In the genomic region with DNA sequence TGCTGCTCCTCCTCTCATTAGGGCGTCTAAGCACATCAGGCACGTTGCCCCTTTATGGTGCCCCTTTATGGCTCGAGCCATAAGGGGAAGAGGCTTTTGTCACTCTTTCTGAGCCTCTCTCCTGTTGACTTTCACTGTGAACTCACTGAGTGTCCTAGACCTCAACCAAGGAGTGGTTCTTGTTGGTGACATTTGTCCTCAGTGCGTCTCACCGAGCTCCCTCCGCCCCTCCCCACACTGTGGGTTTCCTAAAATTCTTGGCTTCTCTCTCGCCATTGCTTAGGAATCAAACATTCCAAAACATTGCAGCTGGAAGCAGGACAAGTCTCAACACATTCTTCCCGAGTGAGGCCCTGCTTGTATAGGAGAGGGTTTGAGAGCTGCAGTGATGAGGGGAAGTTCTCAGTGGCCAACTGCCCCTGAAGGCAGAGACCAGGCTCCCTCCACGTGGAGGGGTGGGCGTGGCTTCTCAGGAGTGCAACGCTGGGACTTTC, we compare ENCODE assay signal across 8 mouse cellular contexts. TPM values are rescaled to one million over a fixed set of nuclear protein-coding genes. Genes with fewer than 3 reads are reported as not detected.
DNase-seq lines count a peak whose midpoint lies in the region; ATAC-seq and TF ChIP-seq lines count a peak whose summit lies in the region.

No protein-coding gene starts in this region.

- no peak overlapping the region for H3K9ac ChIP-seq in liver, adult 2 months (ENCODE audit: low read depth, low read length)
- no peak overlapping the region for H3K9ac ChIP-seq in liver, embryonic 12.5 days
- H3K9ac ChIP-seq in embryonic facial prominence, embryonic 13.5 days, result no peak overlapping the region
- H3K9ac ChIP-seq in intestine, embryonic 14.5 days (ENCODE audit: low read length), result no peak overlapping the region
- H3K9ac ChIP-seq in midbrain, embryonic 16.5 days (ENCODE audit: low read depth, low read length), result no peak overlapping the region

- H3K4me3 ChIP-seq in liver, adult 2 months (ENCODE audit: insufficient read depth, low read depth, low read length), result no peak overlapping the region
- no peak overlapping the region for H3K4me3 ChIP-seq in liver, embryonic 12.5 days
- H3K4me3 ChIP-seq in embryonic facial prominence, embryonic 13.5 days, result no peak overlapping the region
- no peak overlapping the region for H3K4me3 ChIP-seq in intestine, embryonic 14.5 days (ENCODE audit: low read depth, low read length)
- no peak overlapping the region for H3K4me3 ChIP-seq in midbrain, embryonic 16.5 days (ENCODE audit: low read depth, low read length)

- H3K79me2 ChIP-seq in liver, adult 2 months (ENCODE audit: control insufficient read depth, insufficient read depth, low read length), result peaks cover 5% of the 10 kb centered on the region; the same call in 1 of the 2 replicates

- H3K27ac ChIP-seq in liver, adult 2 months (replicated peaks; ENCODE audit: insufficient read depth, low read depth, low read length), result no peak overlapping the region
- H3K27ac ChIP-seq in liver, embryonic 12.5 days, result no peak overlapping the region
- H3K27ac ChIP-seq in embryonic facial prominence, embryonic 13.5 days, result peak overlapping the region; percentile 55; the same call in 1 of the 2 replicates
- H3K27ac ChIP-seq in intestine, embryonic 14.5 days (ENCODE audit: low read depth), result peak overlapping the region; percentile 43; the same call in 1 of the 2 replicates
- no peak overlapping the region for H3K27ac ChIP-seq in midbrain, embryonic 16.5 days (ENCODE audit: low read length)

- ATAC-seq in liver, embryonic 12.5 days, result no peak; the same call in 1 of the 2 replicates
- no peak for ATAC-seq in embryonic facial prominence, embryonic 13.5 days (ENCODE audit: insufficient number of reproducible peaks, insufficient read depth, low FRiP score, low TSS enrichment, low read depth)
- ATAC-seq in intestine, embryonic 14.5 days (replicated peaks; ENCODE audit: low FRiP score, low TSS enrichment, low read depth), result 0 out of 2 replicates have a peak, but pooled peaks have one; percentile 27
- ATAC-seq in midbrain, embryonic 16.5 days, result 0 out of 2 replicates have a peak, but pooled peaks have one; percentile 19

- no peak overlapping the region for H3K4me2 ChIP-seq in liver, embryonic 12.5 days
- H3K4me2 ChIP-seq in embryonic facial prominence, embryonic 13.5 days, result peak overlapping the region; percentile 9; the same call in 1 of the 2 replicates
- no peak overlapping the region for H3K4me2 ChIP-seq in intestine, embryonic 14.5 days (ENCODE audit: low read length)
- H3K4me2 ChIP-seq in midbrain, embryonic 16.5 days (ENCODE audit: low read length), result no peak overlapping the region

- TF ChIP-seq CTCF in liver, adult 2 months (IDR thresholded peaks at IDR 0.05; ENCODE audit: low read depth, low read length), result no peak

- no peak for TF ChIP-seq POLR2A in liver, adult 2 months (IDR thresholded peaks at IDR 0.05; ENCODE audit: extremely low read depth, insufficient read depth, low read length)

- WGBS in liver, adult 2 months, result 66% methylated on average over 11 of the region's 11 CpGs
- WGBS in liver, embryonic 12.5 days (ENCODE audit: insufficient replicate concordance), result 45% methylated on average over 11 of the region's 11 CpGs
- WGBS in embryonic facial prominence, embryonic 13.5 days, result 39% methylated on average over 11 of the region's 11 CpGs
- WGBS in intestine, embryonic 14.5 days, result 36% methylated on average over 11 of the region's 11 CpGs
- 56% methylated on average over 11 of the region's 11 CpGs for WGBS in midbrain, embryonic 16.5 days

- no peaks in the 10 kb centered on the region for H3K4me1 ChIP-seq in liver, adult 2 months (ENCODE audit: control insufficient read depth, insufficient read depth, low read length)
- peaks cover 17% of the 10 kb centered on the region for H3K4me1 ChIP-seq in liver, embryonic 12.5 days
- H3K4me1 ChIP-seq in embryonic facial prominence, embryonic 13.5 days, result peaks cover 42% of the 10 kb centered on the region
- H3K4me1 ChIP-seq in intestine, embryonic 14.5 days (replicated peaks; ENCODE audit: control insufficient read depth, insufficient read depth, low read length), result peaks cover 12% of the 10 kb centered on the region; the same call in 1 of the 2 replicates
- H3K4me1 ChIP-seq in midbrain, embryonic 16.5 days (ENCODE audit: control insufficient read depth, insufficient read depth, low read length), result peaks cover 6% of the 10 kb centered on the region; the same call in 1 of the 2 replicates

- no peaks in the 10 kb centered on the region for H3K27me3 ChIP-seq in liver, adult 2 months (ENCODE audit: control insufficient read depth, insufficient read depth, low read length)
- H3K27me3 ChIP-seq in liver, embryonic 12.5 days (replicated peaks), result no peaks in the 10 kb centered on the region
- H3K27me3 ChIP-seq in embryonic facial prominence, embryonic 13.5 days, result no peaks in the 10 kb centered on the region
- no peaks in the 10 kb centered on the region for H3K27me3 ChIP-seq in intestine, embryonic 14.5 days (replicated peaks; ENCODE audit: control insufficient read depth, insufficient read depth, low read length)
- H3K27me3 ChIP-seq in midbrain, embryonic 16.5 days (ENCODE audit: control insufficient read depth, insufficient read depth, low read depth, low read length), result no peaks in the 10 kb centered on the region

- peak; percentile 25 for DNase-seq in liver, adult 2 months (ENCODE audit: extremely low read depth, low read depth, low spot score)
- DNase-seq in intestine, embryonic 14.5 days (ENCODE audit: low spot score), result peak; percentile 67
- DNase-seq in cerebellum, postnatal 4 days (ENCODE audit: low spot score in 2 of 2), result no peak
- DNase-seq in yolk sac, embryonic 10.5 days (ENCODE audit: low spot score), result no peak
- no peak for DNase-seq in layer of hippocampus, postnatal 14 days (ENCODE audit: low spot score in 2 of 2)

- H3K36me3 ChIP-seq in liver, adult 2 months (ENCODE audit: control insufficient read depth, insufficient read depth, low read length), result no peaks in the 10 kb centered on the region
- H3K36me3 ChIP-seq in liver, embryonic 12.5 days, result no peaks in the 10 kb centered on the region
- peaks cover 5% of the 10 kb centered on the region; the same call in 1 of the 2 replicates for H3K36me3 ChIP-seq in embryonic facial prominence, embryonic 13.5 days
- no peaks in the 10 kb centered on the region for H3K36me3 ChIP-seq in intestine, embryonic 14.5 days (ENCODE audit: control insufficient read depth, insufficient read depth, low read length)
- H3K36me3 ChIP-seq in midbrain, embryonic 16.5 days (ENCODE audit: control insufficient read depth, insufficient read depth, low read length), result no peaks in the 10 kb centered on the region

- H3K9me3 ChIP-seq in liver, embryonic 12.5 days (replicated peaks), result no peaks in the 10 kb centered on the region
- no peaks in the 10 kb centered on the region; the same call in 1 of the 2 replicates for H3K9me3 ChIP-seq in embryonic facial prominence, embryonic 13.5 days
- H3K9me3 ChIP-seq in intestine, embryonic 14.5 days (ENCODE audit: control insufficient read depth, low read length), result peaks cover 4% of the 10 kb centered on the region; the same call in 1 of the 2 replicates
- no peaks in the 10 kb centered on the region for H3K9me3 ChIP-seq in midbrain, embryonic 16.5 days (replicated peaks; ENCODE audit: control insufficient read depth, low read length, poor library complexity, severe bottlenecking)

RNA-seq across cellular contexts. Expression of a gene that starts 46.0 kb away (rescaled TPM):
- total RNA-seq in liver, adult 2 months (2014; rRNA removed), result 6.1 and 7.9 TPM in 2 replicates
- polyA plus RNA-seq in liver, adult 2 months (2012; rRNA removed), result 10.1 and 16.2 TPM in 2 replicates
- polyA plus RNA-seq in liver, embryonic 12.5 days (2016; fragmentation: Nextera tagmentation; extraction: Ambion mirVana), result 16.9 and 17.1 TPM in 2 replicates
- 15.4 and 16.4 TPM in 2 replicates for polyA plus RNA-seq in embryonic facial prominence, embryonic 13.5 days (2015; fragmentation: Nextera tagmentation; extraction: Ambion mirVana)
- polyA plus RNA-seq in intestine, embryonic 14.5 days (2014; fragmentation: Nextera tagmentation; extraction: Ambion mirVana), result 18.2 and 21.1 TPM in 2 replicates
- 21.3 and 25.0 TPM in 2 replicates for polyA plus RNA-seq in midbrain, embryonic 16.5 days (2015; fragmentation: Nextera tagmentation; extraction: Ambion mirVana)
- total RNA-seq in layer of hippocampus, postnatal 14 days (2021), result 10 to 100 TPM; 46.3 to 47.5 TPM

Comparison
In these comparisons a context has a peak if more than half of its experiments do, and no peak if none do; other contexts are left out.
1. DNase-seq: peak in liver, adult 2 months (single experiment) and intestine, embryonic 14.5 days (single experiment); none in cerebellum, postnatal 4 days (0 of 2), yolk sac, embryonic 10.5 days (single experiment) and layer of hippocampus, postnatal 14 days (0 of 2).
2. H3K27ac ChIP-seq: peak in embryonic facial prominence, embryonic 13.5 days (single experiment) and intestine, embryonic 14.5 days (single experiment); none in liver, adult 2 months (single experiment), liver, embryonic 12.5 days (single experiment) and midbrain, embryonic 16.5 days (single experiment).
3. ATAC-seq: peak in intestine, embryonic 14.5 days (single experiment) and midbrain, embryonic 16.5 days (single experiment); none in liver, embryonic 12.5 days (single experiment) and embryonic facial prominence, embryonic 13.5 days (single experiment).